Mouse (Mus musculus): ENCODE measurements around the gene Tsen15. TPM values are rescaled to one million over a fixed set of nuclear protein-coding genes. Genes with fewer than 3 reads are reported as not detected.

The Tsen15 gene
- polyA plus RNA-seq (2014; fragmentation: Illumina TruSeq; extraction: RNeasy Lipid Tissue Mini Kit (QIAGEN cat#74804); ENCODE audit: low read depth, low replicate concordance): 33.7 TPM

DNA sequence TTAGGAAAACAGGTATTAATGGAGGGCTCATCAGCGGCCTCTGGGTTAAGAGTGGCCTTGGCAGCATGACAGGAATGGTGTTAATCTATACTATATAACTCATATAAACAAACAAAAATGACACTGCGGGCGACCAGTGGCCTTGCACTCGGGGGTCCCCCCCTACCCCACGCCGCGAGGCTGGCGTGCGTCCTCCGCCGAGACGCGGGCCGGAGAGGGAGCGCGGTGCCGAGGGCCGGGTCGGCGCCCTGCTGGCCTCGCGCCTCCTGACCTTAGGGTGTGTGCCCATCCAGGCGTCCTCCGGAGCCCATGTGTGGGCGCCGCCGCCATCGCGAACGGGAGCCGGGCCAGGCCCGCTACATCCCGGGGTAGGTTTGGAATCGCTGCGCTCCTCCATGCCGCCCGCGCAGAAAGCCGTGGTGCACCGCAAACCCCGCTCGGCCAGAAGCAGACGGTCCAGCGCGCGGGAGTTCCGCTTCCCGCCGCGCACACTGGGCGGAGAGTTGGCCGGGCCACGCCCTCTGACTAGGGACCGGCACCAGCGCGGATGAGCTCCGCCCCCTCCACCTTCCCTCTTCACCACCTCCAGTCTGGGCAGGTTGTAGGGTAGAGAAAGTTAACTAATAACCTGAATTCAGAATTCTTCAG is at the start of gene Tsen15:
Tsen15 (minus strand) TSS at position 501 of the 648 bp plus-strand sequence.

DNA sequence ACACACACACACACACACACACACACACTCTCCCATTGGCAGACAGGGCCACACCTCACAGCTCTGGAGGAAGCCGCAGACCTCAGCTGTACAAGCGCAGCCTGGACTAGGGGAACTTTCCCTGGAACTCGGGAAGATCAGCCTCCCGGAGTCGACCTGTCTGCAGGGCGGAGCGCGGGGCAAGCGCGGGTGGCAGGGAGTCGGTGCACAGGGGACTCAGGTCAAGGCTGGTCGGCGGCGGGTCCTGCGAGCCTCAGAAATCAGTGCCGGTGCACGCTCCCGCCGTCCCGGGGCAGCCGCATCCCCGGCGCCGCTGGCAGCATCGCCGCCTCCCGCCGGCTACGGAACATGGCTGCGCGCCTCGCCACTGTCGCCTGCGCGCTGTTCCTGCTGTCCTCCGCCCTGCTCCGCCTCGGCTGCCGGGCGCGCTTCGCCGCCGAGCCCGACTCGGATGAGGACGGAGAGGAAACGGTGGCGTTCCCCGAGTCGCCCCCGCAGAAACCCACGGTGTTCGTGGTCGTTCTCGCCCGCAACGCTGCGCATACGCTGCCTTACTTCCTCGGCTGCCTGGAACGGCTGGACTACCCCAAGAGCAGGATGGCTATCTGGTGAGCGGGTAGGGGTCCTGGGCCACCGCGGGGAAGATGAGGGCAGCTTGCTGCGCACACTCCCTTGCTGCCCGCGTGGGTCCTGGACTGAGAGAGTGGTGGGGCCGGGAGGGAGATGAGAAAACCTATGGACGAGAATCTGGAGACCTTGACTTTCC is 13.5 kb upstream of the Tsen15 start, which contains the start of gene Colgalt2:
Colgalt2 (plus strand) TSS at position 41 of the 766 bp plus-strand sequence.

Other genes with a start within 250 kb of the Tsen15 start
- 6.1 TPM for gene Colgalt2, start 13.1 kb upstream of the Tsen15 start, polyA plus RNA-seq (2014; fragmentation: Illumina TruSeq; extraction: RNeasy Lipid Tissue Mini Kit (QIAGEN cat#74804); ENCODE audit: low read depth, low replicate concordance)

Data from adrenal gland, adult 10 weeks (tissue).